Mouse (Mus musculus): ENCODE measurements around the gene Rdh8.
"Not testable (repeated sequence)": the region's sequence is repeated elsewhere in the genome, so short reads cannot be mapped to it uniquely, and the experiment has no call there.

The Rdh8 gene

DNA sequence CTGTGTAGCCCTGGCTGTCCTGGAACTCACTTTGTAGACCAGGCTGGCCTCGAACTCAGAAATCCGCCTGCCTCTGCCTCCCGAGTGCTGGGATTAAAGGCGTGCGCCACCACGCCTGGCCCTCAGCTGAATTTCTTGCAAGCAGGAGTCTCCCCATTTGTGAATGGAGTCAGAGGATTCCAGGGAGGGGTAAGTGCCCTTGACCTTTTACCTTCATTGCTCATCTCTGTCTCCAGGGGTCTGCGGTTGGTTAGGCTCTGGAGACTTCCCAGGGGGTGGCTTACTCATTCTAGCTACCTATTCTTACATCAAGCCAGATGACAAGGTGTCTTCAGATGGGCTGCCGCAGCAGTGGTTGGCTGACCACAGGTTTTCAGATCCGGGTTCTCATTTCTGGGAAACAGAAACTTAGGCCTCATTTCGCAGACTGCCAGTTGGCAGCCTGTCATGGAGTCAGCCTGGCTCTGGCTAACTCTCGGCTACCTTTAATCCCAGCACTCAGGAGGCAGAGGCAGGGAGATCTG is 17.2 kb downstream of the Rdh8 start:
- not testable (repeated sequence) for DNase-seq (ENCODE audit: low read depth in 1 of 2, low spot score in 2 of 2)

DNA sequence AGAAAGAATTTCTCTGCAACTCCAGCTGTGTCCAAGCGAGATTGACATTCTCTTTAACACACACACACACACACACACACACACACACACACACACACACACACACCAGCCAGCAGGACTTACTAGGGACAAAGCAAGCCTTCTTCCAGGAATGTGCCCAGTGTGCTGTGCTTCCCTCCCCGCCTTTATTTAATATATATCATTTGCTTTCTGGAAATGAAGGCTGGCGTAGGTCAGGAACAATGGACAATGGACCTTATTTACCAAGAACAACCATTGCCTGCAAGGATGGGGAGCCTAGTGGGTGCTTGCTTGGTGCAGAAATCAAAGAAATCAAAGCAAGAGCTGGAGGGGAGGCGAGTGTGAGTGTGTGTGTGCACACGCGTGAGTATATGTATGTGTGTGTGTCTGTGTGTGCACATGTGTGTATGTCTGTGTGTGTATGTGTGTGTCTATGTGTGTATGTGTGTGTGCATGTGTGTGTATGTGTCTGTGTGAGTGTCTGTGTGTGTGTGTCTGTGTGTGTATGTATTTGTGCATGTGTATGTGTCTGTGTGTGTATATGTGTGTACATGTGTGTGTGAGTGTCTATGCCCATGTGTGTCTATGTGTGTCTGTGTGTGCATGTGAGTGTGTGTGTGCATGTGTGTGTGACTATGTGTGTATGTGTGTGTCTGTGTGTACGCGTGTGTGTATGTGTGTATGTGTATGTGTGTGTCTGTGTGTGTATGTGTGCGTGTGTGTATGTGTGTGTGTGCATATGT is 19.1 kb downstream of the Rdh8 start:
- DNase-seq (ENCODE audit: low read depth in 1 of 2, low spot score in 2 of 2): no peak

DNA sequence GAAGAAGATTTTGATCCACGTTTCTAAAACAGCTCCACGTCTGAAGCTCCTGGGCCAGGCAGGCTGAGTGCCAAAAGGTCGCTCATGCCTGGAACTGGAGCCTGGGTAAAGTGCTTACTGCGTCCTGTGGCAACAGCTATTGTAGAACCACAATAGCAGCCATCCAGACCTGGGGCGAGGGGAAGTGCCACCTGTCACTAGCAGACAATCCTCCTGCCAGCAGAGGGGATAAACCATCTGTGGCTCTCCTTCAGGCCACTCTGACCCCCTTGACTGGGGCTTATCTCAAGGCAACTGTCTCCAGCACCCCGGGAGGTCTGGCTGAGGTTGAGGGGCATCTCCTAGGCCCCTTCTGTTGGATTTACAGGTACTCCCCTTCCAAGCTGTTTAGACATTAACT is 20.6 kb downstream of the Rdh8 start:
- DNase-seq (ENCODE audit: low read depth in 1 of 2, low spot score in 2 of 2): no peak

DNA sequence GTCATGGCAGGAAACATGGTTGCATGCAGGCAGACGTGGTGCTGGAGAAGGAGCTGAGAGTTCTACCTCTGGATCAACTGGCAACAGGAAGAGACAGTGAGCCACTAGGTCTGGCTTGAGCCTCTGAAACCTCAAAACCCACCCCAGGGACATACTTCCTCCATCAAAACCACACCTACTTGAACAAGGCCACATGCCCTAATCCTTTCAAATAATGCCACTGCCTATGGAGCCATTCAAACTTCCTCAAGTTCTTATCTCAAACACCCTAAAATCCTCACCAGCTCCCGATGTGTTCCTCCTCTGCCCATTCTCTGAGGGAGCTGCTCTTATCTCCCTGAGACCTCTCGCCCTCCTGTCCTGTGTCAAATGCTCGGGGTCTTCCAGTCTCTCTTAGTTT is 23.9 kb downstream of the Rdh8 start:
- no peak for DNase-seq (ENCODE audit: low read depth in 1 of 2, low spot score in 2 of 2)

DNA sequence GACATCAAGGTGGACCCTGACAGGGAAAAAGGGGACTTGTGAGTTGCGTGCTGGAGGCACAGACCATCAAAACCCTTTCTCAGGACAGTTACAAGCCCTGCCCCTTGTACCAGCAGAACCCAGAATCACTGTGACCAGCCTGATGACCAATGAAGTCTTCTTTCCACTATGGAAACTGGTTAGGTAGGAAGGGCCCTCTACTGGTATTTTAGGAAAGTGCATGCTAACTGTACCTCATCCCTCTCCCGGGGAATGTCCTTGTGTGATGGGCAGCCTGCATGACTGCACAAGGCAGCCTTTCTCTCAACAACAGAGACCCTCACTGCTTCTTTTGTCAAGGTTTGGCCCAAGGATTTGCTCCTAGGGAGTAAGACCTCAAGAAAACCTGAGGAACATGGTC is 24.4 kb downstream of the Rdh8 start:
- DNase-seq (ENCODE audit: low read depth in 1 of 2, low spot score in 2 of 2): no peak

DNA sequence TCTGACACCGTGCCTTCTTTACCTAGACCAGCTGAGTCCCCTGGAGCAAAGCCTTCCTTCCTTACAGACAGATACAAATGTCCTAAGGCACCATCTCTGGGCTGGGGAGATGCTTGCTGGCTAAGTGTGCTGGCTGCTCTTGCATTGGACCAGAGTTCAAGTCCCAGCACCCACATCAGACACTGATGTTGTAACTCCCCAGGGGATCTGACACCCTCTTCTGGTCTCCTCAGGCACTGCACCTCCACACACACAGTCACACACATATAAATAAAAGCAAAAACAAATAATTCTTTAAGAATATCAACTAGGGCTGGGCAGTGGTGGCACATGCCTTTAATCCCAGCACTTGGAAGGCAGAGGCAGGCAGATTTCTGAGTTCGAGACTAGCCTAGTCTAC is 31.9 kb downstream of the Rdh8 start:
- no peak for DNase-seq (ENCODE audit: low read depth in 1 of 2, low spot score in 2 of 2)

DNA sequence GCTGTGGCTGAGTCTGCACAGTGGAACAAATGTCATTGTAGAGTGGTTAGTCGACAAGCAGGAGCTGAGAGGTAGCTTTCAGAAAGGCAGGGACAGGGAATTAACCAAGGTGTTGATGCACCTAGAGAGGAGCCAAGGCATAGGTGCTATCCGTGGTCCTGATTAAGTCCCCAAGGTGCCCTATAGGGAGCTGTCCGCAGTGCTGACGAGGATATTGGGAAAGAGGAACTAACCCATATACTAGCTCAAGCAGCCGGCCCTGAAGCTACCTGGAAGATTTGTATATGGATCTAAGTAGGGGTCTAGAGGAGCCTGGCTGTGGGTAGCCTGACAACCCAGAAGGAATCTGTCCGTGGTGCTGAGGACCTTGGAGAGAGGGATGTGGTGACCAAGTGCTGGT is 38.8 kb downstream of the Rdh8 start:
- DNase-seq (ENCODE audit: low read depth in 1 of 2, low spot score in 2 of 2): peak in 1 of 2 experiments; percentile 26

DNA sequence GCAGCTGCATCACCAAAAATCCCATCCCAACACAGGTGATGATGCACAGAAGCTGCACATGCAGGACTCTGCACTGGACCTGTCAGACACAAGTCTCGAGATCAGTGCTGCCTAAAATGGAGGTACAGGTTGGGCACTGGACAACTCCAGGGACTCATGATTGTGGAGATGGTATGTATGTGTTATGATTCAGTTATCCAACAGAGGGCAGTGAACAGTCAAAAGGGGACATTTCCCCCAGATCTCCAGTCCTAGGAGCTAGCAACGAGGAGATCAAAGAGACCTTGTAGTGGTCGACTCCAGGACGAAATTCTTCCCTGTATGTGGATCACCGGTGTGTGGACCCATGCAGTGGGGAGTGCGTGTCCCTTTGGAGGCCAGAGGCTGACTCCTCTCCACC is 41.6 kb downstream of the Rdh8 start:
- no peak for DNase-seq (ENCODE audit: low read depth in 1 of 2, low spot score in 2 of 2)

DNA sequence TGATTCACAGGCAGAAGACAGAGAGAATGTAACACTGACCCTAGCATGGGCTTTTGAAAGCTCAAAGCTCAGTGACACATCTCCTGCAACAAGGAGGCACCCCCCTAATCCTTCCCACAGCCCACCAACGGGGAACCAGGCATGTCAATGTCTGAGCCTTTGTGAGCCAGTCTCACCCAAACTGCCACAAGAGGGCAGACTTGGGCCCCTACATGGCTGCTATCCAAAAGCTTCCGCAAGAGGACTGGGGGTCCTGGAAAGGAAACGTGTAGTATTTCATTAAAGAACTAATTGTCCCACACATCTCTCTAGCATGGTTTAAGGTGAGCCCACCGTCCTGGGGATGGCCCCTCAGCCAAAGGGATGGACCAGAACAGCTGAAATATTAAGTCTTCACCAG is 43.5 kb downstream of the Rdh8 start:
- DNase-seq (ENCODE audit: low read depth in 1 of 2, low spot score in 2 of 2): no peak

DNA sequence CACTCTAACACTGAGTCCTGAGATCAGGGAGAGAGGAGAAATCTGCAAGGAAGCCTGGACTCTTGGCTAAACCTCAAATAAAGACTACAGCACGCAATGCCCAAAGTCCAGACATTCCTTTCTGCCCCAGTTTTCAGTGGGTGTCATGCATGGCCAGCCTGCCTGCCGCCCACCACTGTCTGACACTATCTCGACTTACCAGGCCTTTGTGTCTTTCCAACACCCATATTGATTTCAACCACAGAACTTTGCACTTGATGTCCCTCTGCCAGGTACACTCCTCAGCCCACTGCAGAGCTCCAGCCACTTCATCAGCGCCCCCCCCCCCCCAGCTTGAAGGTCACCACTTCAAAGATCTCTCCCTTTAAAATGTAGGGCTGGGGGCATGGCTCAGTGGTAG is 43.9 kb downstream of the Rdh8 start:
- DNase-seq (ENCODE audit: low read depth in 1 of 2, low spot score in 2 of 2): no peak

DNA sequence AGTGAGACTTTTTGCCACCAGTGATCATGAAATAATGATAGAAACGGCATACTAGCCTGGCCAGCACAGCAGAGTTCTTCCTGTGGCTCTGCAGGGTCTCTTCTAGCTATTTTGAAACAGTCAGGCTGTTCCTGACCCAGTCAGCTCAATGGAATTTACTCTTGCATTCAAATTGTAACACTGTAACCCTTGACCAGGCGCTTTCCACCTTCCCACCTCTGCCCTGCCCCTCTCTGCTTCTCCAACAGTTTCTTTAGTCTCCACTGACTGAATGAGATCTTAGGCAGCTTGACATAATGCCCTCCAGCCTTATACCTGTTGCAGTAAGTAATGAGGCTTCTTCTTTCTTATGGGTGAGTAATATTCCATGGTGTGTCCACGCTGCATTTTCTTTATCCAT is 48.6 kb downstream of the Rdh8 start:
- no peak for DNase-seq (ENCODE audit: low read depth in 1 of 2, low spot score in 2 of 2)

DNA sequence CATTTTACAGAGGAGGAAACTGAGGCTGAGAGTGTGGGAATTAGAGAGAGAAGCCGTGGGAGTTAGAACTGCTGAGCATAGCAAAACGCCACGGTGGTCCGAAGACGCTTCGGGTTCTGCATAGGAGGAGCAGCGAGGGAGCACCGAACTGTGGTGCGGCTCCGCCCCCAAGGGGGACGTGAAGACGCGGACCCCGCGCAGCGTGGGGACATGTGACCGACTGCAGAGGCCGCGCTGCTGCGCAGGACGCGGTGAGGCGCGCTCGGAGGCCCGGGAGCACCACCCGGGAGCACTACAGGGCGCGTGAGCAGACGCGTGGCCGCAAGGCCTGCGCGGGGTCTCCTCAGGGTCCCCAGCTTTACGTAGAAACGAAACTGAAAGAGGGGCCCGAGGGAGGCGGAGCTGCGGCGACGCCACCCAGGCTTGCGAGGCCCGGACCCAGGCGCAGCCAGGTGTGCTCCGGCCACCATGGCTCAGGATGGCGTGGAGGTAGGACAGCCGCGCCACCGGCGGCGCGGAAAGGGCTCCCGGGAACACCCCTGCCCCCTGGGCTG is 50.2 kb downstream of the Rdh8 start, which contains the start of gene A230050P20Rik:
A230050P20Rik (plus strand) TSS at position 195 of the 554 bp plus-strand sequence.
- DNase-seq (ENCODE audit: low read depth in 1 of 2, low spot score in 2 of 2): no peak

DNA sequence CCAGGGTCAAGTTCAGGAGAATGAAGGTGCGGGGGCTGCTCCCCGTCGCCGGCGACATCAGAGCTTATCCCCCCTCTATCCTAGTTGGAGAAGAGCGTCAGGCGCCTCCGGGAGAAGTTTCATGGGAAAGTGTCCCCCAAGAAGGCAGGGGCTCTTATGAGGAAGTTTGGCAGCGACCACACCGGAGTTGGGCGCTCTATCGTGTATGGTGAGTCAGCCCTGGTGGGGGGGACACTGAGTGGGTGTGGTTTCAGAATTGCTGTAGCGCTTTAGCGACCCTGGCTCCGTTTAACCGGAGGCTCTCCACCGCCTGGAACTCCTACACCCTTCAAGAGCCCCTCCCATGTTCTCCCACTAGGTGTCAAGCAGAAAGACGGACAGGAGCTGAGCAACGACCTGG is 50.9 kb downstream of the Rdh8 start:
- DNase-seq (ENCODE audit: low read depth in 1 of 2, low spot score in 2 of 2): no peak

DNA sequence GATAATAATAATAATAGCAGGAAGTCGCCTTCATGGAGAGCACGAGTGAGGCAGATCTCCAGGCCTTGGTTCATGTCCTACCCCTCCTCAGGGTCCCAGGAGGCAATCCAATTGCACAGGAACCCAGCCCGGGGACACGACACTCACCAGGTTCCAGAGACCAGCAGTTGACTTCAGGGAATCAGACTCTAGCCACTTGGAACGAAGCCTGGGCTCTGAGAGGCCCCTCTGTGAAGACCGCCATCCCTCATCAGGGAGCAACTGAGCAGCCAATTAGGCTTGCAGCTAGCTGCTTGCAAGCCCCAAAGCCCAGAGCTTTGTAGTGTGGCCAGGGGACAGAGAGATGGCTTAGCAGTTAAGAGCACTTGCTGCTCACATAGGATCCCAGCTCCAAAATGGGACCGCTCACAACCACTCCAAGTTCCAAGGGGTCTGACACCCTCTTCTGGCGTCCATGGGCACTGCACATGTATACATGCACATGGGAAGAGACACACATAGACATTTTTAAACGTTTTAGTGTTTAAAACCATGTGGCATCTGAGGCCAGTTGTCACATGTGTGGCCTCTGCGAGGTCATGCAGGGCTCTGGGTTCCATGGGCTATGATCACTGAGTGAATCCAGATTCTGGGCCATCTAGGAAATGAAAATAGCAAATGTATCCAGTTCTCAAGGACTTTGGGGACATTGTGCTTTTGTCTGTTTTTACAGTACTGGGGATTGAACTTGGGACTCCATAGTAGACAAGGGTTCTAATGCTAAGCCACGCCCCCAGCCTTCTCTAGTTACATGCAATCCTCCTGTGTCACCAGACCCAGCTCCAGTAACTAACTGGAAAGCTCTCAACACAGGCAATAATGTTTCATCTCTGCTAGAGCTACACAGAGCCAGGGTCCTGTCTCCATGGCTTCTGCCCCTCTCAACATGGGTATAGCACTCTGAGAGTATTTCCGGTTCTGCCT is 52.2 kb downstream of the Rdh8 start:
- DNase-seq (ENCODE audit: low read depth in 1 of 2, low spot score in 2 of 2): no peak

DNA sequence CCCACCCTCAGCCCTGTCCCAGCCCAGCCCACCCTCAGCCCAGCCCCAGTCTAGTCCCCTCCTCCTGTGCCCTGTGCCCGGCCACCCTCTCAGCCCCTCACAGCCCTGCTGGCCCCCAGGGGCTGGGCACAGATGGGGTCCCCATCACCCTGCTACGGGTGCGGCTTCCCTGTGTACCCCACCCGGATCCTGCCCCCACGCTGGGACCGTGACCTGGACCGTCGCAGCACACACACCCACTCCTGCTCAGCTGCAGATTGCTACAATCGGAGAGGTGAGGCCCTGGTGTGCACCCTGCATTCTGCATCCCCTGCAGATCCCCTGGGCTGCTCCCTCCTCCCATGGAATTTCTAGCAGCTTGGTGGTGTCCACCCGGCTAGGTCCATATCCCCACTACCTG is 54.7 kb downstream of the Rdh8 start:
- DNase-seq (ENCODE audit: low read depth in 1 of 2, low spot score in 2 of 2): no peak

DNA sequence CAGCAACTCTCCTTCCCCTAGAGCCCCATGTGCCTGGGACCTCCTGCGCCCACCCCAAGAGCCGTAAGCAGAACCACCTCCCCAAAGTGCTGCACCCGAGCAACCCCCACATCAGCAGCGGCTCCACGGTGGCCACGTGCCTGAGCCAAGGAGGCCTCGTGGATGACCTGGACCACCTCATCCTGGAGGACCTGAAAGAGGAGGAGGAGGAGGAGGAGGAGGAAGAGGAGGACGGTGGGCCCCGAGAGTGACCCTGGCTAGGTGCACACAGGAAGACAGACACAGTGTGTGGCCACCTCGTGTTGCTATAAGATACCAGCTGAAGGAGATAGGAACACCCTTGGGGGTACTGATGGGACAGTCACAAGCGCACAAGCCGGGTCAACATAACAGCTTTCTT is 55.2 kb downstream of the Rdh8 start:
- no peak for DNase-seq (ENCODE audit: low read depth in 1 of 2, low spot score in 2 of 2)

DNA sequence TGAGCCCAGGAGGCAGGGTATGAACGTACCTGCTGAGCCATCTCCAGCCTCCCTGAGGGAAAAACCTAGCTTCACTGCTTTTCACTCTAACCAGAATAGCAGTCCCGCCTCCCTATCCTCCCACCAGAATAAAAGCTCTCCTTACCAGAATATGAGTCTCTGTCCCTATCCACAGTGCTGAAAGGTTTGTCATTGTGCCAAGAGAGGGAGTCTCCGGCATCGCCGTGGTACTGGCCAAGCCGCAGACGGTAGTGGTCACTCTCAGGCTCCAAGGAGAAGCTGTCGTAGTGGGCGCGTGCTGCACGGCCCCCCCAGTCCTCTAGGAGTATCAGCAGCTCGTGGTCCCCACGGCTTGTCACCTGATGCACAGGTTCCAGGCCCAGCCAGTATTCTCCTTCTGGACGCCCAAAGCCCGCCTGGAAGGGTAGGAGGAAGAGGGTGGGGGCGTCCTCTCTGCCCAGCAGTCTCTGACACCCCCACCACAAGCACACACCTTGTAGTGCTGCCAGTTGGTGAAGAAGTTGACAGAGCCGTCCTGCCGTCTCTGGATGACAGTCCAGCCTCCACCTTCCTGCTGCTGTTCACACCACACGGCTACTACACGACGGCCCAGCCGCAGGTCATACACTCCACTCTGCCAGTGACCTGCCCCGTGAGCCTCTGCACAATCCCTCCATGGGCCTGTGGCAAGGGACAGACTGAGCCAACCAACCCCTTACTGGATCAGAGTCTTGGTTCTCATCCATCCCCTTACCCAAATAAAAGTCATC is 56.9 kb downstream of the Rdh8 start:
- no peak for DNase-seq (ENCODE audit: low read depth in 1 of 2, low spot score in 2 of 2)
